8 mouse cellular contexts compared by ENCODE assay signal in genomic region chr11:59847131-59847530, GRCm38 (mm10). TPM values are rescaled to one million over a fixed set of nuclear protein-coding genes. Genes with fewer than 3 reads are reported as not detected.
DNase-seq lines count a peak whose midpoint lies in the region; ATAC-seq and TF ChIP-seq lines count a peak whose summit lies in the region.

No protein-coding gene starts in this region.

- no peaks in the 10 kb centered on the region for H3K9me3 ChIP-seq in erythroblast, embryonic 14.5 days (ENCODE audit: control insufficient read depth, low read length)
- no peaks in the 10 kb centered on the region for H3K9me3 ChIP-seq in hindbrain, embryonic 12.5 days (replicated peaks)
- no peaks in the 10 kb centered on the region for H3K9me3 ChIP-seq in liver, embryonic 11.5 days (ENCODE audit: control insufficient read depth, low read length)

- TF ChIP-seq CTCF in left cerebral cortex, adult 2 months (IDR thresholded peaks at IDR 0.05) = peak; percentile 56
- TF ChIP-seq CTCF in bone marrow macrophage, adult 2 months (IDR thresholded peaks at IDR 0.05; ENCODE audit: low read depth, low read length) = peak; percentile 69

- TF ChIP-seq POLR2A in bone marrow macrophage, adult 2 months (IDR thresholded peaks at IDR 0.05; ENCODE audit: borderline replicate concordance, low read depth, low read length) = no peak

- intact Hi-C loops in left cerebral cortex, adult 2 months (cut with DNase I) = no loop called here

- no peaks in the 10 kb centered on the region for H3K27me3 ChIP-seq in erythroblast, embryonic 14.5 days (ENCODE audit: control insufficient read depth)
- H3K27me3 ChIP-seq in hindbrain, embryonic 12.5 days = no peaks in the 10 kb centered on the region
- H3K27me3 ChIP-seq in liver, embryonic 11.5 days (replicated peaks; ENCODE audit: control insufficient read depth, insufficient read depth, low read length) = no peaks in the 10 kb centered on the region

- no peak for ATAC-seq in hindbrain, embryonic 12.5 days (ENCODE audit: low FRiP score)
- peak; percentile 71 for ATAC-seq in liver, embryonic 11.5 days (replicated peaks; ENCODE audit: low FRiP score)

- peak overlapping the region; percentile 71 for H3K4me2 ChIP-seq in hindbrain, embryonic 12.5 days (replicated peaks)
- H3K4me2 ChIP-seq in liver, embryonic 11.5 days = peak overlapping the region; percentile 82

- H3K27ac ChIP-seq in left cerebral cortex, adult 2 months = no peak overlapping the region
- H3K27ac ChIP-seq in bone marrow macrophage, adult 2 months (ENCODE audit: insufficient read depth, low read depth, low read length) = no peak overlapping the region
- no peak overlapping the region for H3K27ac ChIP-seq in hindbrain, embryonic 12.5 days
- no peak overlapping the region for H3K27ac ChIP-seq in liver, embryonic 11.5 days (ENCODE audit: low read depth, low read length)

- peak overlapping the region; percentile 78; the same call in 1 of the 2 replicates for H3K4me3 ChIP-seq in left cerebral cortex, adult 2 months
- no peak overlapping the region for H3K4me3 ChIP-seq in bone marrow macrophage, adult 2 months (ENCODE audit: insufficient read depth, low read length)
- peak overlapping the region; percentile 75 for H3K4me3 ChIP-seq in erythroblast, embryonic 14.5 days (replicated peaks)
- no peak overlapping the region for H3K4me3 ChIP-seq in hindbrain, embryonic 12.5 days
- H3K4me3 ChIP-seq in liver, embryonic 11.5 days (ENCODE audit: low read depth, low read length) = peak overlapping the region; percentile 65

- peaks cover 17% of the 10 kb centered on the region for H3K4me1 ChIP-seq in bone marrow macrophage, adult 2 months (ENCODE audit: control insufficient read depth, insufficient read depth, low read length)
- H3K4me1 ChIP-seq in erythroblast, embryonic 14.5 days (ENCODE audit: control insufficient read depth) = peaks cover 28% of the 10 kb centered on the region
- peaks cover 7% of the 10 kb centered on the region for H3K4me1 ChIP-seq in hindbrain, embryonic 12.5 days
- peaks cover 10% of the 10 kb centered on the region for H3K4me1 ChIP-seq in liver, embryonic 11.5 days (replicated peaks; ENCODE audit: control insufficient read depth, insufficient read depth, low read length)

- peak in 1 of 2 experiments; percentile 21 for DNase-seq in left cerebral cortex, adult 2 months (ENCODE audit: extremely low spot score in 1 of 2, low spot score in 2 of 2)
- DNase-seq in left cerebral cortex, adult 11 months (ENCODE audit: low spot score) = no peak
- no peak for DNase-seq in liver, embryonic 11.5 days (ENCODE audit: low spot score)
- peak; percentile 80 for DNase-seq in naive thymus-derived CD4-positive, alpha-beta T cell, adult 2 months (ENCODE audit: low read depth)
- DNase-seq in thymus, postnatal 0 days (ENCODE audit: low spot score) = peak; percentile 70

- no peak overlapping the region for H3K9ac ChIP-seq in hindbrain, embryonic 12.5 days
- H3K9ac ChIP-seq in liver, embryonic 11.5 days (ENCODE audit: low read depth, low read length) = no peak overlapping the region

- peaks cover 16% of the 10 kb centered on the region; the same call in 1 of the 2 replicates for H3K36me3 ChIP-seq in erythroblast, embryonic 14.5 days (ENCODE audit: control insufficient read depth)
- H3K36me3 ChIP-seq in hindbrain, embryonic 12.5 days = no peaks in the 10 kb centered on the region
- H3K36me3 ChIP-seq in liver, embryonic 11.5 days (ENCODE audit: control insufficient read depth, insufficient read depth, low read length) = no peaks in the 10 kb centered on the region

- 13% methylated on average over 2 of the region's 2 CpGs for WGBS in hindbrain, embryonic 12.5 days
- WGBS in liver, embryonic 11.5 days = 19% methylated on average over 2 of the region's 2 CpGs

RNA-seq across cellular contexts. Expression of gene Cops3, which starts 7.5 kb away (rescaled TPM):
- total RNA-seq in left cerebral cortex, adult 2 months (2021) = 10 to 100 TPM; 68.7 to 69.1 TPM
- polyA plus RNA-seq in bone marrow macrophage, adult 2 months (2012; ENCODE audit: insufficient read depth, insufficient read length, missing spikeins) = 43.1 and 44.0 TPM in 2 replicates
- polyA plus RNA-seq in erythroblast, embryonic 14.5 days (2012) = 2.9 and 3.4 TPM in 2 replicates
- polyA plus RNA-seq in hindbrain, embryonic 12.5 days (2016; fragmentation: Nextera tagmentation; extraction: Ambion mirVana) = 205 and 207 TPM in 2 replicates
- 211 and 226 TPM in 2 replicates for polyA plus RNA-seq in liver, embryonic 11.5 days (2014; fragmentation: Nextera tagmentation; extraction: Ambion mirVana)
- 195 and 198 TPM in 2 replicates for polyA plus RNA-seq in thymus, postnatal 0 days (2015; fragmentation: Nextera tagmentation; extraction: Ambion mirVana)

RNA-seq across cellular contexts. Expression of gene Nt5m, which starts 7.9 kb away (rescaled TPM):
- total RNA-seq in left cerebral cortex, adult 2 months (2021) = 10 to 100 TPM; 49.5 to 51.1 TPM
- polyA plus RNA-seq in bone marrow macrophage, adult 2 months (2012; ENCODE audit: insufficient read depth, insufficient read length, missing spikeins) = 11.8 and 14.7 TPM in 2 replicates
- polyA plus RNA-seq in erythroblast, embryonic 14.5 days (2012) = 0.83 and 0.99 TPM in 2 replicates
- 44.1 and 47.7 TPM in 2 replicates for polyA plus RNA-seq in hindbrain, embryonic 12.5 days (2016; fragmentation: Nextera tagmentation; extraction: Ambion mirVana)
- 26.1 and 26.2 TPM in 2 replicates for polyA plus RNA-seq in liver, embryonic 11.5 days (2014; fragmentation: Nextera tagmentation; extraction: Ambion mirVana)
- polyA plus RNA-seq in thymus, postnatal 0 days (2015; fragmentation: Nextera tagmentation; extraction: Ambion mirVana) = 31.2 and 33.2 TPM in 2 replicates

RNA-seq across cellular contexts. Expression of gene Flcn, which starts 37.3 kb away (rescaled TPM):
- 10 to 100 TPM; 45.8 to 49.1 TPM for total RNA-seq in left cerebral cortex, adult 2 months (2021)
- 71.7 and 76.6 TPM in 2 replicates for polyA plus RNA-seq in bone marrow macrophage, adult 2 months (2012; ENCODE audit: insufficient read depth, insufficient read length, missing spikeins)
- polyA plus RNA-seq in erythroblast, embryonic 14.5 days (2012) = 0.28 and 0.94 TPM in 2 replicates
- 34.1 and 36.2 TPM in 2 replicates for polyA plus RNA-seq in hindbrain, embryonic 12.5 days (2016; fragmentation: Nextera tagmentation; extraction: Ambion mirVana)
- 30.1 and 33.1 TPM in 2 replicates for polyA plus RNA-seq in liver, embryonic 11.5 days (2014; fragmentation: Nextera tagmentation; extraction: Ambion mirVana)
- 31.4 and 32.2 TPM in 2 replicates for polyA plus RNA-seq in thymus, postnatal 0 days (2015; fragmentation: Nextera tagmentation; extraction: Ambion mirVana)

RNA-seq across cellular contexts. Expression of gene Pld6, which starts 59.7 kb away (rescaled TPM):
- total RNA-seq in left cerebral cortex, adult 2 months (2021) = 1 to 10 TPM in 1 of 2 experiments, under 1 TPM in 1; 0.75 to 1.3 TPM
- polyA plus RNA-seq in bone marrow macrophage, adult 2 months (2012; ENCODE audit: insufficient read depth, insufficient read length, missing spikeins) = not detected in 2 replicates
- not detected in 2 replicates for polyA plus RNA-seq in erythroblast, embryonic 14.5 days (2012)
- 1.2 and 1.5 TPM in 2 replicates for polyA plus RNA-seq in hindbrain, embryonic 12.5 days (2016; fragmentation: Nextera tagmentation; extraction: Ambion mirVana)
- polyA plus RNA-seq in liver, embryonic 11.5 days (2014; fragmentation: Nextera tagmentation; extraction: Ambion mirVana) = 1.5 and 1.8 TPM in 2 replicates
- 1.4 and 1.6 TPM in 2 replicates for polyA plus RNA-seq in thymus, postnatal 0 days (2015; fragmentation: Nextera tagmentation; extraction: Ambion mirVana)

Comparison
In these comparisons a context has a peak if more than half of its experiments do, and no peak if none do; other contexts are left out.
1. DNase-seq: peak in naive thymus-derived CD4-positive, alpha-beta T cell, adult 2 months (single experiment) and thymus, postnatal 0 days (single experiment); none in left cerebral cortex, adult 11 months (single experiment) and liver, embryonic 11.5 days (single experiment).
2. H3K4me3 ChIP-seq: peak in left cerebral cortex, adult 2 months (single experiment), erythroblast, embryonic 14.5 days (single experiment) and liver, embryonic 11.5 days (single experiment); none in bone marrow macrophage, adult 2 months (single experiment) and hindbrain, embryonic 12.5 days (single experiment).
3. RNA of gene Cops3, which starts 7.5 kb away (polyA plus RNA-seq): 211 to 226 TPM in liver, embryonic 11.5 days, 205 to 207 TPM in hindbrain, embryonic 12.5 days, 195 to 198 TPM in thymus, postnatal 0 days and 43.1 to 44.0 TPM in bone marrow macrophage, adult 2 months; 2.9 to 3.4 TPM in erythroblast, embryonic 14.5 days; every median in the first group is over 10 times any median in the second.
4. RNA of gene Flcn, which starts 37.3 kb away (polyA plus RNA-seq): 71.7 to 76.6 TPM in bone marrow macrophage, adult 2 months, 34.1 to 36.2 TPM in hindbrain, embryonic 12.5 days, 30.1 to 33.1 TPM in liver, embryonic 11.5 days and 31.4 to 32.2 TPM in thymus, postnatal 0 days; 0.28 to 0.94 TPM in erythroblast, embryonic 14.5 days; every median in the first group is over 10 times any median in the second.